Mouse (Mus musculus): Measurements from ENCODE around the gene Tff2. TPM values are rescaled to one million over a fixed set of nuclear protein-coding genes. Genes with fewer than 3 reads are reported as not detected.

Tff2 gene
- total and polyA plus RNA-seq, 3 experiments: not detected

DNA sequence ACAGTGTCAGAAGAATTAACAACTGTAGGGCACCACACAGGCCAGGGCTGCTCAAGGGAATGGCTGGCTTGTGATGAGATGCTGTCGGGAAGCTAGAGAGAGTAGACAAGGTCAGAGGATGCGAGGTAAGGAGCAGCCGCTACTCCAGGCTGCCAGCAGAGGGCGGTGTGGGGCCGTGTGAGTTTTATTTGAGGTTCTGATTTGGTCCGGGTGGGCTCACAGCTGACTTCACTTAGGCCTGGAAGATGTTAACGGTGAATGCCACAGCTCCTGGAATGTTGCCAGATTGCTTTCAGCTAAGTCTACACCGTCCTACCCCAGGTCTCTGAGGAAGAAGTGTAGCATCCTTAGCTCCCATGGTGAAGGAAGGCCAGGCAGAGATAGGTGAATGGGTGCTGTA lies 22.1 kb downstream of the Tff2 start:
- Histone ChIP-seq H3K4me2 (ENCODE audit: insufficient read depth, low read depth, poor library complexity, severe bottlenecking) (no peak overlapping the region), H3K27ac (ENCODE audit: insufficient read depth, low read depth) (no peak overlapping the region), H3K9ac (ENCODE audit: insufficient read depth, low read depth) (no peak overlapping the region), H3K9me3 (replicated peaks; ENCODE audit: low read length) (peaks cover 12% of the 10 kb centered on the region), H3K79me2 (replicated peaks; ENCODE audit: control insufficient read depth, extremely low read depth, insufficient read depth, poor library complexity, severe bottlenecking) (no peaks in the 10 kb centered on the region), H3K36me3 (replicated peaks in 1 of 2; ENCODE audit: control insufficient read depth in 1 of 2, insufficient read depth in 1 of 2, low read length in 1 of 2) (no peaks in the 10 kb centered on the region), H3K4me1 (ENCODE audit: control insufficient read depth in 1 of 2, insufficient read depth in 2 of 2) (no peaks in the 10 kb centered on the region), H3K27me3 (replicated peaks) (peaks cover 42% of the 10 kb centered on the region), H3K4me3 (replicated peaks in 1 of 3; ENCODE audit: low read depth in 2 of 3, low read length in 2 of 3, poor library complexity in 1 of 3) (no peak overlapping the region)
- dilution Hi-C loops (cut with MboI; ENCODE audit: extremely low pct_ligation_motif_present, extremely low pct_unique_long_range_greater_than_20kb, low sequenced_read_pairs): no loop called here
- peak; percentile 48 for DNase-seq (ENCODE audit: extremely low read depth)
- TF ChIP-seq UBTF (IDR thresholded peaks at IDR 0.05; ENCODE audit: low read depth, low read length): no peak
- peak; percentile 43 for TF ChIP-seq ZC3H11A (IDR thresholded peaks at IDR 0.05; ENCODE audit: low read depth, low read length)
- TF ChIP-seq CHD2 (IDR thresholded peaks at IDR 0.05; ENCODE audit: low read length): no peak
- TF ChIP-seq NRF1 (IDR thresholded peaks at IDR 0.05; ENCODE audit: low read depth, low read length): no peak
- TF ChIP-seq ZNF384 (IDR thresholded peaks at IDR 0.05; ENCODE audit: low read depth, low read length): no peak
- no peak for TF ChIP-seq ETS1 (conservative IDR thresholded peaks at IDR 0.05; ENCODE audit: low read depth, low read length)
- no peak for TF ChIP-seq JUN (IDR thresholded peaks at IDR 0.05; ENCODE audit: insufficient read depth, low read depth, low read length)
- TF ChIP-seq MAZ (IDR thresholded peaks at IDR 0.05; ENCODE audit: low read depth, low read length): no peak
- TF ChIP-seq RAD21 (IDR thresholded peaks at IDR 0.05; ENCODE audit: low read depth, low read length): peak; percentile 75
- TF ChIP-seq ELF1 (IDR thresholded peaks at IDR 0.05; ENCODE audit: low read depth, low read length): no peak
- no peak for TF ChIP-seq POLR2AphosphoS2 (IDR thresholded peaks at IDR 0.05; ENCODE audit: low read depth, low read length)
- no peak for TF ChIP-seq NELFE (IDR thresholded peaks at IDR 0.05; ENCODE audit: low read depth, low read length)
- TF ChIP-seq USF1 (IDR thresholded peaks at IDR 0.05; ENCODE audit: low read depth, low read length): no peak
- peak; percentile 82 to 88 for TF ChIP-seq CTCF (conservative IDR thresholded peaks at IDR 0.05 in 1 of 2, IDR thresholded peaks at IDR 0.05 in 1 of 2; ENCODE audit: low read depth in 2 of 2, low read length in 2 of 2)
- no peak for TF ChIP-seq MAFK (IDR thresholded peaks at IDR 0.05; ENCODE audit: insufficient replicate concordance, low read length)
- peak; percentile 82 for TF ChIP-seq SMC3 (IDR thresholded peaks at IDR 0.05; ENCODE audit: low read depth, low read length)
- no peak for TF ChIP-seq CHD1 (IDR thresholded peaks at IDR 0.05; ENCODE audit: low read depth, low read length)
- no peak for TF ChIP-seq ZMIZ1 (IDR thresholded peaks at IDR 0.05; ENCODE audit: low read depth, low read length)
- TF ChIP-seq TCF12 (IDR thresholded peaks at IDR 0.05; ENCODE audit: low read depth, low read length): no peak
- TF ChIP-seq JUND (conservative IDR thresholded peaks at IDR 0.05; ENCODE audit: low read depth, low read length): no peak
- in situ Hi-C loops (cut with MboI; ENCODE audit: low pct_ligation_motif_present, low pct_unique_long_range_greater_than_20kb, low sequenced_read_pairs): no loop called here

DNA sequence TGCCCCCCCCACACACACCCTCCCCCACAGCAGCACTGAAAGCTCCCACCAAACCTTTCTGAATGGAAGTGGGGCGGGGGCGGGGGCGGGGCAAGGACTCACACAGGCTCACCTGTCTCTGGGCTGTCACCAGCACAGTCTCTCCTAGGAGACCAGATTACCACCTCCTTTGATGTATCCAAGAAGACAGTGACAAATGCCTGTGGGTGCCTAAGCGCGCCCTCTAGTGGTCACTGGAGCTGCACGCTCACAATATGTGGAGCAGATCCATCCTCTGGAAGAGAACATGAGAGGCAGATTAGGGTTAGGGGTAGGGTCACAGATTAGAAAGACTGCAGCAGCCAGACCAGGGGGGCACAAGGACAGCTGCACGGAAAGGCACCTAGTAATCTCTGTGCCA lies 24.7 kb downstream of the Tff2 start:
- peak; percentile 75 for DNase-seq (ENCODE audit: extremely low read depth)
- Histone ChIP-seq H3K4me1 (ENCODE audit: control insufficient read depth in 1 of 2, insufficient read depth in 2 of 2) (no peaks in the 10 kb centered on the region), H3K4me2 (ENCODE audit: insufficient read depth, low read depth, poor library complexity, severe bottlenecking) (no peak overlapping the region), H3K79me2 (replicated peaks; ENCODE audit: control insufficient read depth, extremely low read depth, insufficient read depth, poor library complexity, severe bottlenecking) (no peaks in the 10 kb centered on the region), H3K36me3 (replicated peaks in 1 of 2; ENCODE audit: control insufficient read depth in 1 of 2, insufficient read depth in 1 of 2, low read length in 1 of 2) (no peaks in the 10 kb centered on the region), H3K9ac (ENCODE audit: insufficient read depth, low read depth) (no peak overlapping the region), H3K9me3 (replicated peaks; ENCODE audit: low read length) (peaks cover 12% of the 10 kb centered on the region), H3K4me3 (replicated peaks in 1 of 3; ENCODE audit: low read depth in 2 of 3, low read length in 2 of 3, poor library complexity in 1 of 3) (no peak overlapping the region), H3K27me3 (replicated peaks) (peaks cover 20% of the 10 kb centered on the region), H3K27ac (ENCODE audit: insufficient read depth, low read depth) (no peak overlapping the region)
- in situ Hi-C loops (cut with MboI; ENCODE audit: low pct_ligation_motif_present, low pct_unique_long_range_greater_than_20kb, low sequenced_read_pairs): no loop called here
- dilution Hi-C loops (cut with MboI; ENCODE audit: extremely low pct_ligation_motif_present, extremely low pct_unique_long_range_greater_than_20kb, low sequenced_read_pairs): no loop called here
- TF ChIP-seq RAD21 (IDR thresholded peaks at IDR 0.05; ENCODE audit: low read depth, low read length): peak; percentile 85
- TF ChIP-seq TBP (conservative IDR thresholded peaks at IDR 0.05; ENCODE audit: low read depth, low read length): no peak
- peak; percentile 97 for TF ChIP-seq SMC3 (IDR thresholded peaks at IDR 0.05; ENCODE audit: low read depth, low read length)
- no peak for TF ChIP-seq POLR2AphosphoS2 (IDR thresholded peaks at IDR 0.05; ENCODE audit: low read depth, low read length)
- no peak for TF ChIP-seq IRF4 (IDR thresholded peaks at IDR 0.05; ENCODE audit: low read depth, low read length)
- no peak for TF ChIP-seq BHLHE40 (IDR thresholded peaks at IDR 0.05; ENCODE audit: low read depth, low read length)
- no peak for TF ChIP-seq MAZ (IDR thresholded peaks at IDR 0.05; ENCODE audit: low read depth, low read length)
- TF ChIP-seq USF2 (conservative IDR thresholded peaks at IDR 0.05; ENCODE audit: low read depth, low read length): no peak
- peak; percentile 70 to 94 for TF ChIP-seq CTCF (conservative IDR thresholded peaks at IDR 0.05 in 1 of 2, IDR thresholded peaks at IDR 0.05 in 1 of 2; ENCODE audit: low read depth in 2 of 2, low read length in 2 of 2)
- no peak for TF ChIP-seq ETS1 (conservative IDR thresholded peaks at IDR 0.05; ENCODE audit: low read depth, low read length)
- no peak for TF ChIP-seq MEF2A (IDR thresholded peaks at IDR 0.05; ENCODE audit: borderline replicate concordance, low read depth, low read length)
- TF ChIP-seq JUN (IDR thresholded peaks at IDR 0.05; ENCODE audit: insufficient read depth, low read depth, low read length): no peak
- no peak for TF ChIP-seq ZKSCAN1 (IDR thresholded peaks at IDR 0.05; ENCODE audit: borderline replicate concordance, low read depth, low read length)
- TF ChIP-seq MXI1 (IDR thresholded peaks at IDR 0.05; ENCODE audit: low read depth, low read length): no peak
- no peak for TF ChIP-seq CHD2 (IDR thresholded peaks at IDR 0.05; ENCODE audit: low read length)
- peak; percentile 36; the same call in 1 of the 2 replicates for TF ChIP-seq NELFE (IDR thresholded peaks at IDR 0.05; ENCODE audit: low read depth, low read length)
- TF ChIP-seq HCFC1 (IDR thresholded peaks at IDR 0.05; ENCODE audit: low read depth, low read length): no peak
- no peak for TF ChIP-seq EP300 (IDR thresholded peaks at IDR 0.05; ENCODE audit: low read length)
- no peak for TF ChIP-seq E2F4 (IDR thresholded peaks at IDR 0.05; ENCODE audit: insufficient replicate concordance, low read depth, low read length)
- no peak for TF ChIP-seq MYC (IDR thresholded peaks at IDR 0.05; ENCODE audit: low read depth, low read length)
- TF ChIP-seq GABPA (IDR thresholded peaks at IDR 0.05; ENCODE audit: insufficient replicate concordance, low read depth, low read length): no peak
